Comparison of ENCODE assay signal across 9 mouse cellular contexts in the genomic region with DNA sequence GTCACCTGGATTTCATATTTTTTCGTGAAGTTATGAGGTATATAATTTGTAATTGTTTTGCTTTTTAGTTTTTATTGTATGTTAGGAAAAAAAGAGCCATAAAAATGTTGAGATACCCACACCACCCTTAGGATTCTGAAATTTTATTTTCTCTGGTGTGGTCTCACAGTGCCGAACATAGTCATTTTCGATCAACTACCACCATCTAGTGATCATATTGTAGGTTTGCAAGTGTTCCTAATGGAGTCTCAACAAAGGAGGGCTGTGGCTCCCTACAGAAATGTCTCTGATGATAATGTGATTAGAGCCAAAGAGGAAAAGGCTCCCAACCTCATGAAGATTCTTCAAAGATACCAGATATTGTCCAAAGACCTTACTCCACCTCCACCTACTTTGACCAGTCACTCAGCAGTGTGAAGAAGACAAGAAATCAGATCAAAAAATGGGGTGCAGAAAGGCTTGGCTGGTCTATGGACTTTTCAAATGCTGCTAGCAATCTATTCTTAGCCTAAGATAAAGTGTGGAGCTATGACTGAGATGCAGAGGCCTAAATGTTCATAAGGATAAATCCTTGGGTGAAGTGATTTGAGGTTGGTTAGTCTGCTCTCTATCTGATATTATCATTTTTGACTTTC.
DNase-seq lines count a peak whose midpoint lies in the region; ATAC-seq and TF ChIP-seq lines count a peak whose summit lies in the region.
"Had no signal": no experiment of that assay in that cellular context is flagged by ENCODE, and none has a peak within 500 bp of the region (broad histone marks: within the 10 kb centered on the region; RNA-seq: fewer than 3 reads in every experiment).

No protein-coding gene starts in this region.

- H3K27ac ChIP-seq in left cerebral cortex, adult 2 months: no peak overlapping the region
- no peak overlapping the region for H3K27ac ChIP-seq in hindbrain, embryonic 15.5 days (replicated peaks)
- no peak overlapping the region for H3K27ac ChIP-seq in neural tube, embryonic 14.5 days (ENCODE audit: low read depth, low read length)
- H3K27ac ChIP-seq: embryonic facial prominence, embryonic 13.5 days had no signal

- H3K4me1 ChIP-seq in hindbrain, embryonic 15.5 days (replicated peaks): 0 out of 2 replicates have a peak, but pooled peaks cover 4% of the 10 kb centered on the region
- H3K4me1 ChIP-seq in neural tube, embryonic 14.5 days (ENCODE audit: control insufficient read depth, insufficient read depth, low read length): no peaks in the 10 kb centered on the region

- no peak for DNase-seq in left cerebral cortex, adult 2 months (ENCODE audit: extremely low spot score in 1 of 2, low spot score in 2 of 2)
- no peak for DNase-seq in left cerebral cortex, adult 18-20 months (ENCODE audit: low spot score in 2 of 2)
- DNase-seq in brain, embryonic 18.5 days (ENCODE audit: low read depth, low spot score): peak; percentile 52
- DNase-seq in right cerebral cortex, postnatal 4 days: no peak
- no peak for DNase-seq in cerebellum, adult 9-11 months

- H3K4me2 ChIP-seq in hindbrain, embryonic 15.5 days: no peak overlapping the region
- H3K4me2 ChIP-seq in neural tube, embryonic 14.5 days (ENCODE audit: low read depth, low read length): no peak overlapping the region
- H3K4me2 ChIP-seq: embryonic facial prominence, embryonic 13.5 days had no signal

- ATAC-seq in hindbrain, embryonic 15.5 days (ENCODE audit: low FRiP score, low read depth): peak; percentile 77
- peak; percentile 90 for ATAC-seq in neural tube, embryonic 14.5 days (ENCODE audit: low read depth)
- no peak for ATAC-seq in CD4-positive, CD25-positive, alpha-beta regulatory T cell, adult 4 months

- no peak overlapping the region for H3K9ac ChIP-seq in hindbrain, embryonic 15.5 days
- no peak overlapping the region for H3K9ac ChIP-seq in neural tube, embryonic 14.5 days (replicated peaks; ENCODE audit: low read depth, low read length)
- H3K9ac ChIP-seq: embryonic facial prominence, embryonic 13.5 days had no signal

- peak; percentile 37 for TF ChIP-seq CTCF in left cerebral cortex, adult 2 months (IDR thresholded peaks at IDR 0.05)

- peaks cover 21% of the 10 kb centered on the region for H3K36me3 ChIP-seq in hindbrain, embryonic 15.5 days
- H3K36me3 ChIP-seq in neural tube, embryonic 14.5 days (ENCODE audit: control insufficient read depth, insufficient read depth, low read length): peaks cover 13% of the 10 kb centered on the region; the same call in 1 of the 2 replicates
- H3K36me3 ChIP-seq: embryonic facial prominence, embryonic 13.5 days had no signal

- intact Hi-C loops in left cerebral cortex, adult 2 months (cut with DNase I): loop anchor here (1.0 to 5.0 kb wide), 5 partner anchors 107 to 1101 kb away; a partner anchor contains a TSS

- H3K27me3 ChIP-seq in hindbrain, embryonic 15.5 days: no peaks in the 10 kb centered on the region
- H3K27me3 ChIP-seq in neural tube, embryonic 14.5 days (ENCODE audit: control insufficient read depth, insufficient read depth, low read length): no peaks in the 10 kb centered on the region
- H3K27me3 ChIP-seq: embryonic facial prominence, embryonic 13.5 days had no signal

- WGBS in hindbrain, embryonic 15.5 days: 48% methylated on average over 3 of the region's 3 CpGs
- 39% methylated on average over 3 of the region's 3 CpGs for WGBS in neural tube, embryonic 14.5 days

- H3K4me3 ChIP-seq in left cerebral cortex, adult 2 months: no peak overlapping the region
- H3K4me3 ChIP-seq in hindbrain, embryonic 15.5 days: no peak overlapping the region
- no peak overlapping the region for H3K4me3 ChIP-seq in neural tube, embryonic 14.5 days (ENCODE audit: low read depth, low read length)
- H3K4me3 ChIP-seq: embryonic facial prominence, embryonic 13.5 days had no signal

- H3K9me3 ChIP-seq in hindbrain, embryonic 15.5 days: no peaks in the 10 kb centered on the region
- H3K9me3 ChIP-seq in neural tube, embryonic 14.5 days (ENCODE audit: control insufficient read depth, low read length): no peaks in the 10 kb centered on the region
- H3K9me3 ChIP-seq: embryonic facial prominence, embryonic 13.5 days had no signal
